Mouse (Mus musculus): ENCODE data around the gene Vmn2r52. TPM values are rescaled to one million over a fixed set of nuclear protein-coding genes. Genes with fewer than 3 reads are reported as not detected.
"Not testable (repeated sequence)": the region's sequence is repeated elsewhere in the genome, so short reads cannot be mapped to it uniquely, and the experiment has no call there.

Vmn2r52 gene
- polyA plus RNA-seq (2015; fragmentation: Nextera tagmentation; extraction: Ambion mirVana): not detected in 2 replicates

DNA sequence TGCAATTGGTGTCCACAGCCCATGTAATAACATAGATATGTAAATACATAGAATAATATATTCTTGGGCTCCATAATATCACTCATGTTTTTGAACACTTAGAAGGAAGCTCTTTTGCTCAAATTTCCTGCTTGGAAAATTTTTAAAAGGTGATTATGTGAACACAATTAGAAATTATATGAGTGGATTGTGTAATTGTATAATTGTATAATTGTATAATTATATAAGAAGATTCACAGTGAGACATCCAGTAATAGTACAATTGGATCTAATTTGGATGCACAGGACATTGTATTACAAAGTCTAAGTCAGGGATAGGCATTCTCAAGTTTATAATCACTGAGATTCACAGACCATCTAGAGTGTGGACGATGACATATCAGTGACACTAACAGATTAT lies at the start of gene Vmn2r52:
TSS of gene Vmn2r52 (minus strand) at position 101 of the 400 bp plus-strand sequence.
- Histone ChIP-seq H3K4me1 (no peaks in the 10 kb centered on the region), H3K27ac (no peak within 1 kb of the TSS), H3K27me3 (no peaks in the 10 kb centered on the region), H3K36me3 (no peaks in the 10 kb centered on the region), H3K9me3 (peaks cover 3% of the 10 kb centered on the region; the same call in 1 of the 2 replicates), H3K4me3 (no peak within 1 kb of the TSS), H3K4me2 (no peak within 1 kb of the TSS), H3K9ac (no peak within 1 kb of the TSS)
- ATAC-seq (ENCODE audit: insufficient number of reproducible peaks, low FRiP score, low TSS enrichment, low read depth): no peak
- 81% methylated on average over 1 of the region's 1 CpGs for WGBS

DNA sequence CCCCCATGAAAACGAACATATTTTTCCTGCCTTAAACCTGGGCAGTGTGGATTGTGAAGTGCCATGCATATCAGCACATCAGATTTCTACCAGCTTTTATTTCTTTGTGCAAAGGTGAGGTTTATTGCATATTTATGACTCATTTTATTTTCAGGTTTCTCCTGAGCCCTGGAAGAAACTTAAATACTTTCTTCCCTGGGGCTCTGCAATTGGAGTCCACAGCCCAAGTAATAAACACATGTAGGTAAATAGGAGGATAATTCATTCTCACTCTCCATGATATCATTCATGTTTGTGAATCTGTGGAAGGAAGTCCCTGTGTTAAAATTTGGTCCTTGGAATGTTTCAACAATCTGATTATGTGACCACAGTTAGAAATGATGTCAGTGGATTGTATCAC lies 70.7 kb downstream of the Vmn2r52 start, which contains the start of gene Vmn2r51:
TSS of gene Vmn2r51 (minus strand) at position 101 of the 400 bp plus-strand sequence.
- not testable (repeated sequence) for ATAC-seq (ENCODE audit: insufficient number of reproducible peaks, low FRiP score, low TSS enrichment, low read depth); H3K27me3 ChIP-seq; H3K4me1 ChIP-seq; H3K4me2 ChIP-seq; H3K9ac ChIP-seq; H3K27ac ChIP-seq; H3K4me3 ChIP-seq; H3K36me3 ChIP-seq; H3K9me3 ChIP-seq
- 61% methylated on average over 1 of the region's 1 CpGs for WGBS

Other genes starting within 250 kb of the Vmn2r52 start
- not detected in 2 replicates for gene Vmn2r48, start 223.0 kb downstream of the Vmn2r52 start, polyA plus RNA-seq (2015; fragmentation: Nextera tagmentation; extraction: Ambion mirVana)
- gene Vmn2r49, start 184.3 kb downstream of the Vmn2r52 start, polyA plus RNA-seq (2015; fragmentation: Nextera tagmentation; extraction: Ambion mirVana): not detected in 2 replicates
- not detected in 2 replicates for gene Vmn2r50, start 123.3 kb downstream of the Vmn2r52 start, polyA plus RNA-seq (2015; fragmentation: Nextera tagmentation; extraction: Ambion mirVana)
- gene Vmn2r51, start 70.8 kb downstream of the Vmn2r52 start, polyA plus RNA-seq (2015; fragmentation: Nextera tagmentation; extraction: Ambion mirVana): not detected in 2 replicates
- not detected in 2 replicates for gene Vmn1r66, start 101.4 kb upstream of the Vmn2r52 start, polyA plus RNA-seq (2015; fragmentation: Nextera tagmentation; extraction: Ambion mirVana)